Mouse (Mus musculus): ENCODE measurements at regions not wholly inside any gene's neighbourhood (a gene's known extent, or its start where the extent isn't known, plus 50 kb on each side); places are given as distances from the start of the nearest gene placed in this dataset.

GRCm38 (mm10) chr4:131354908-131355307, 410.7 kb downstream of the Matn1 start:
- TF ChIP-seq POLR2A (IDR thresholded peaks at IDR 0.05; ENCODE audit: low read depth, low read length) = no peak
- no peak for TF ChIP-seq CTCF (IDR thresholded peaks at IDR 0.05; ENCODE audit: borderline replicate concordance, insufficient read depth, low read length)

Measured in embryonic fibroblast, embryonic 13.5 days (primary cell).